Mouse (Mus musculus) gastrocnemius, adult 2 months (tissue): ENCODE measurements around the gene Hmgcr. TPM values are rescaled to one million over a fixed set of nuclear protein-coding genes. Genes with fewer than 3 reads are reported as not detected.
A peak's percentile ranks its signal among the peaks of the same experiment; 100 is the strongest.

Source experiments
- DNase-seq: peaks from one replicate; pipeline ENCODE4 v3.0.0; 2022
- H3K27ac ChIP-seq: fragments of 200-600 bp; 2 replicates; pipeline ENCODE4 v1.8.1; 2022; ENCODE audit warnings: mild to moderate bottlenecking
- H3K4me3 ChIP-seq: fragments of 200-600 bp; 2 replicates; pipeline ENCODE4 v1.8.1; 2022; ENCODE audit warnings: mild to moderate bottlenecking, moderate library complexity
- CTCF ChIP-seq: fragments of 200-600 bp; IDR thresholded peaks from 2 replicates; pipeline ENCODE4 v1.8.1; 2022; ENCODE audit warnings: antibody characterized with exemption, mild to moderate bottlenecking, moderate library complexity
- intact Hi-C: fragments of 180-260 bp; cut with DNase I; formaldehyde crosslinking; loops from one replicate; pipeline ENCODE4 v1.15.1; 2025
- long read RNA-seq, 2 experiments: library from polyadenylated mRNA; stranded (forward); transcript quantifications; one replicate each; pipeline ENCODE4 v2.0.0; 2021
- total RNA-seq, 2 experiments: library from RNA; stranded (reverse); gene quantifications; 2 replicates each; pipeline ENCODE4 v1.2.3; 2021

The Hmgcr gene
- 1 to 10 TPM; 4.0 to 5.1 TPM for total RNA-seq
- long read RNA-seq, experiment 1, full-length matches to known transcripts = 9 of 10 reads
- long read RNA-seq, experiment 1, partial matches to known transcripts = 1 of 10 reads
- long read RNA-seq, experiment 1, other reads (novel, unspliced or antisense) = 0 of 10 reads
- long read RNA-seq, experiment 2, full-length matches to known transcripts = 8 of 8 reads
- long read RNA-seq, experiment 2, partial matches to known transcripts = 0 of 8 reads
- long read RNA-seq, experiment 2, other reads (novel, unspliced or antisense) = 0 of 8 reads

- no peak for TF ChIP-seq CTCF
- peak within 1 kb of the TSS; percentile 89 for H3K27ac ChIP-seq
- intact Hi-C loops = no loop called here
- H3K4me3 ChIP-seq = peak within 1 kb of the TSS; percentile 97
- DNase-seq = peak; percentile 98
Measured at GRCm38 (mm10) chr13:96670406-96671077, at the start of gene Hmgcr. Gene Hmgcr (minus strand): TSS chr13:96670936.

GRCm38 (mm10) chr13:96720003-96720402 lies 49.3 kb upstream of the Hmgcr start:
- H3K4me3 ChIP-seq = no peak overlapping the region
- DNase-seq = no peak
- H3K27ac ChIP-seq = no peak overlapping the region
- intact Hi-C loops = no loop called here
- TF ChIP-seq CTCF = no peak

- H3K4me3 ChIP-seq = no peak overlapping the region
- no peak for TF ChIP-seq CTCF
- H3K27ac ChIP-seq = no peak overlapping the region
- intact Hi-C loops = no loop called here
- no peak for DNase-seq
Measured at GRCm38 (mm10) chr13:96717821-96718220, 47.1 kb upstream of the Hmgcr start.

- no peak for TF ChIP-seq CTCF
- Histone ChIP-seq H3K4me3 (no peak overlapping the region), H3K27ac (no peak overlapping the region)
- DNase-seq = no peak
- intact Hi-C loops = no loop called here
Measured at GRCm38 (mm10) chr13:96716311-96716710, 45.6 kb upstream of the Hmgcr start.

- no peak overlapping the region for H3K27ac ChIP-seq
- intact Hi-C loops = no loop called here
- no peak for TF ChIP-seq CTCF
- H3K4me3 ChIP-seq = no peak overlapping the region
- DNase-seq = no peak
Measured at GRCm38 (mm10) chr13:96709269-96710233, 38.8 kb upstream of the Hmgcr start.

GRCm38 (mm10) chr13:96702567-96703278 lies 32.0 kb upstream of the Hmgcr start:
- H3K4me3 ChIP-seq = no peak overlapping the region
- intact Hi-C loops = no loop called here

GRCm38 (mm10) chr13:96697805-96698586 lies 27.3 kb upstream of the Hmgcr start:
- DNase-seq = no peak
- no peak for TF ChIP-seq CTCF
- Histone ChIP-seq H3K27ac (no peak overlapping the region), H3K4me3 (no peak overlapping the region)
- intact Hi-C loops = no loop called here

More at GRCm38 (mm10) chr13:96702567-96703278, 32.0 kb upstream of the Hmgcr start:
- no peak for TF ChIP-seq CTCF
- no peak for DNase-seq
- H3K27ac ChIP-seq = no peak overlapping the region

- Histone ChIP-seq H3K27ac (no peak overlapping the region), H3K4me3 (no peak overlapping the region)
- TF ChIP-seq CTCF = no peak
- intact Hi-C loops = no loop called here
- DNase-seq = no peak
Measured at GRCm38 (mm10) chr13:96695428-96695827, 24.7 kb upstream of the Hmgcr start.

- Histone ChIP-seq H3K27ac (no peak overlapping the region), H3K4me3 (no peak overlapping the region)
- no peak for TF ChIP-seq CTCF
- DNase-seq = no peak
- intact Hi-C loops = no loop called here
Measured at GRCm38 (mm10) chr13:96689901-96690300, 19.2 kb upstream of the Hmgcr start.

- DNase-seq = no peak
- no peak overlapping the region for H3K27ac ChIP-seq
- intact Hi-C loops = no loop called here
Measured at GRCm38 (mm10) chr13:96687261-96687660, 16.5 kb upstream of the Hmgcr start.

GRCm38 (mm10) chr13:96684779-96685178 lies 14.0 kb upstream of the Hmgcr start:
- no peak for DNase-seq
- intact Hi-C loops = no loop called here
- Histone ChIP-seq H3K4me3 (no peak overlapping the region), H3K27ac (no peak overlapping the region)
- TF ChIP-seq CTCF = no peak

More at GRCm38 (mm10) chr13:96687261-96687660, 16.5 kb upstream of the Hmgcr start:
- TF ChIP-seq CTCF = no peak
- H3K4me3 ChIP-seq = no peak overlapping the region
